Mouse (Mus musculus): ENCODE results near the gene Rras2. TPM values are rescaled to one million over a fixed set of nuclear protein-coding genes. Genes with fewer than 3 reads are reported as not detected.

The Rras2 gene
- polyA plus RNA-seq, 1 experiment from 2014 or later, result 24.7 TPM

Other genes with a start within 250 kb of the Rras2 start
- gene Copb1, start 136.9 kb upstream of the Rras2 start, polyA plus RNA-seq (2015; fragmentation: Nextera tagmentation; extraction: Ambion mirVana), result 85.2 and 91.0 TPM in 2 replicates
- 334 and 348 TPM in 2 replicates for gene Psma1, start 158.3 kb upstream of the Rras2 start, polyA plus RNA-seq (2015; fragmentation: Nextera tagmentation; extraction: Ambion mirVana)